Mouse (Mus musculus) kidney, adult 10 weeks (tissue): ENCODE measurements around the gene Olfr1330. TPM values are rescaled to one million over a fixed set of nuclear protein-coding genes. Genes with fewer than 3 reads are reported as not detected.

Source experiments
- polyA plus RNA-seq: library from polyadenylated mRNA; stranded (reverse); fragments of 350-450 nt; fragmentation: Illumina TruSeq; extraction: RNeasy Lipid Tissue Mini Kit (QIAGEN cat#74804); gene quantifications from one replicate; pipeline ENCODE4 v1.2.3, GENCODE M21; 2014; ENCODE audit warnings: low read depth, low replicate concordance

The Olfr1330 gene
- not detected for polyA plus RNA-seq

GRCm38 (mm10) chr4:118888297-118888696 lies at the start of gene Olfr1330:
Gene Olfr1330 (plus strand): TSS chr4:118888597.

DNA sequence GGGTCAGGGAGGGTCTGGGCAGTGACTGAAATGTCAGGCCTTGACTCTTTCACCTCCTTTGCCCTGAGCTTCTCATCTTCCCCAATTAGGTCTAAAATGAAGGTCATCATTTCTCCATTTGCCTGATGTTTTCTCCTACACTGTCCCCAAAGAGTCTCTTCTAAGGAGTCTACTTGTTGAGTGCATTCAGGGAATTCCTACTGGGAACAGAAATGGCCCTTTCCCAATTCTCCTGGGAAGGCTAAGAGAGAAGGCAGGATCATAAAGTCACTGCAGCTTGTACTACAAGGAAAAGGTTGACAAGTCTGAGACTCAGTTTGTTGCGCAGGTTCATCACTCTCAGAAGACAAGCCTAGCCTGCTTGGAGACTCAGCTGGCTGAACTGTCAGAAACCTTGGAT lies 24.0 kb upstream of the Olfr1330 start, which contains the start of gene Olfr1331:
Olfr1331 (plus strand) TSS at position 301 of the 400 bp plus-strand sequence.

GRCm38 (mm10) chr4:118917365-118917764 lies 29.0 kb downstream of the Olfr1330 start, which contains the start of gene Olfr1329:
Gene Olfr1329 (minus strand): TSS chr4:118917465.

DNA sequence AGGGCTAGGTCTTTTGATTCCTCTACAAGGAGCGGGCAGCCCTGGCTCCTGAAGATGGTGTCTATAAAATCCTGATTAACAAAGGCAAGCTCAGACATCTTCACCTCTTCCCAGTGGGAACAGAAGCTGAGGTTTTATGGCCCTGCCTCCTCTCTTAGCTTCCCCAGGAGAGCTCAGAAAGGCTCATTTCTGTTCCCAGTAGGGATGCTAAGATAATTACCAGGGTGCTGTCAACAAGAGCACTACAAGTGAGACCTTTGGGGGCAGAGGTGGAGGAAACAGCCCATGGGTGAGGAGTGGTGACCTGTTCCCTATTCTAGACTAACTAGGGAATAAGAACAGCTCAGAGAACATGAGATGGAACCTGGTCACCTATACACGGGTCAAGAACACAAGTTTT lies 50.1 kb downstream of the Olfr1330 start, which contains the start of gene Olfr1328:
Olfr1328 (minus strand) TSS at position 101 of the 400 bp plus-strand sequence.

Other genes starting within 250 kb of the Olfr1330 start
- not detected for gene Olfr62, start 229.6 kb upstream of the Olfr1330 start, polyA plus RNA-seq
- gene Olfr1342, start 195.8 kb upstream of the Olfr1330 start, polyA plus RNA-seq: not detected
- not detected for gene Olfr1341, start 185.1 kb upstream of the Olfr1330 start, polyA plus RNA-seq
- not detected for gene Olfr1340, start 168.5 kb upstream of the Olfr1330 start, polyA plus RNA-seq
- gene Olfr1339, start 156.4 kb upstream of the Olfr1330 start, polyA plus RNA-seq: not detected
- gene Olfr1338, start 129.9 kb upstream of the Olfr1330 start, polyA plus RNA-seq: not detected
- not detected for gene Olfr1337, start 106.0 kb upstream of the Olfr1330 start, polyA plus RNA-seq
- not detected for gene Olfr1335, start 78.7 kb upstream of the Olfr1330 start, polyA plus RNA-seq
- gene Olfr1333, start 52.3 kb upstream of the Olfr1330 start, polyA plus RNA-seq: not detected
- not detected for gene Olfr1331, start 23.9 kb upstream of the Olfr1330 start, polyA plus RNA-seq
- gene Olfr1329, start 28.9 kb downstream of the Olfr1330 start, polyA plus RNA-seq: not detected
- gene Olfr1328, start 50.0 kb downstream of the Olfr1330 start, polyA plus RNA-seq: not detected
- gene Lao1, start 73.0 kb downstream of the Olfr1330 start, polyA plus RNA-seq: not detected
- 6.3 TPM for gene Slc2a1, start 220.1 kb downstream of the Olfr1330 start, polyA plus RNA-seq